Mouse (Mus musculus) CD4-positive, CD25-positive, alpha-beta regulatory T cell, adult 4 months (primary cell): Measurements from ENCODE around the gene Calcrl. TPM values are rescaled to one million over a fixed set of nuclear protein-coding genes. Genes with fewer than 3 reads are reported as not detected.
"Not testable (repeated sequence)": the region's sequence is repeated elsewhere in the genome, so short reads cannot be mapped to it uniquely, and the experiment has no call there.

Source experiments
- ATAC-seq: one replicate; pipeline ENCODE4 v1.8.0; 2017
- polyA plus RNA-seq, 2 experiments: library from polyadenylated mRNA; unstranded; fragments of 100-300 nt; shearing (Covaris generic); gene quantifications; one replicate each; pipeline ENCODE4 v1.2.1; 2017

The Calcrl gene
- polyA plus RNA-seq, 2 experiments from 2014 or later: 25.6 to 26.7 TPM

DNA sequence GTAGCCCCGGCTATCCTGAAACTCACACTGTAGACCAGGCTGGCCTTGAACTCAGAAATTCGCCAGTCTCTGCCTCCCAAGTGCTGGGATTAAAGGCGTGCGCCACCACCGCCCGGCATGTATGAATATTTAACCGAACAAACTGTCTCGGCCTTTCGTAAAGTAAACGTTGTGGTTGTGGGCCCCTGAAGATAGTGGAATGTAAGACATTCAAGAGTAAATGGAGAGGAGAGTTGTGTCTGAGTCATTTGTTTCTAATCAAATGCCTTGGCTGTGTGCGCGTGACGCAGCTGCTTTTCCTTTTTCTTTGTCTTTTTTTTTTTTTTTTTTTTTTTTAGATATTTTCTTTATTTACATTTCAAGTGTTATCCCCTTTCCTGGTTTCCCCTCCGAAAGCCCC is 36.7 kb downstream of the Calcrl start:
- not testable (repeated sequence) for ATAC-seq

GRCm38 (mm10) chr2:84388023-84388416 is 37.2 kb downstream of the Calcrl start:
- ATAC-seq: no peak

GRCm38 (mm10) chr2:84387394-84388022 is 37.7 kb downstream of the Calcrl start:
- ATAC-seq: no peak

- no peak for ATAC-seq
These were observed 38.4 kb downstream of the Calcrl start for GRCm38 (mm10) chr2:84386563-84387393.

DNA sequence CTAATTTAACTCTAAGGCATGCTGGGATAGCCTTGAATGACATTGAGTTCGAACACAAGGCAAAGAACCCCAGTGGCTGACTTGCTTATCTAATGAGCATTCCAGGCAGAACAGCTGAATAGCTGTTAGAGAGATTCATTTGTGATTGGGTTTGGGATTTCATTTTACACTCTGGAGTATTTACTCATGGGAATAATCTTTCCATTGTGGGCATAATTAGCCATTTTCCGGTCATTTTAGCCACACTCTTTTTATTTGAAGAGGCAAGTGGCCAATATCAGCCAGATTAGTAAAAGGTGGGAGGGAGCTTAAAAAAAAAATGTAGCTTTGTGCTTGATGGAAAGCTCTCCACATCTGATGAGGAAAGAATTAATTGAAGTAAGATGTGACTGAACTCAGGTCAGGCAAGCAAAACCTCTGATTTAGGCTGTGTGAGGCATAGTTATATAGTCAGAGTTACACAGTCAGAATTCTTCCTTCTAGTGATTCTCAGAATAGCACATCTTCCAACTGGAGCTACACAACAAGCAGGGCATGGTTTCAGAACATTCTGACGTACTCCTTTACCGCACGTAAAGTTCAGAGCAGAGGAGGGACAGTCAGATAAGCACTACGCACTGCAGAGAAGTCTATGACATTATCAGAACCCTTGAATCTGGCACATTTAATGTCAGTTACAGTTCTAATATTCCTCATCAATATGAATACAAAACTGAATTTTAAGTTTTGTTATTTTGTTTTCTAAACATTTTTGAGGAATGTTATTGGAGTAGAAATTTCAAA is 40.1 kb downstream of the Calcrl start:
- no peak for ATAC-seq

GRCm38 (mm10) chr2:84383828-84384227 is 41.4 kb downstream of the Calcrl start:
- no peak for ATAC-seq

DNA sequence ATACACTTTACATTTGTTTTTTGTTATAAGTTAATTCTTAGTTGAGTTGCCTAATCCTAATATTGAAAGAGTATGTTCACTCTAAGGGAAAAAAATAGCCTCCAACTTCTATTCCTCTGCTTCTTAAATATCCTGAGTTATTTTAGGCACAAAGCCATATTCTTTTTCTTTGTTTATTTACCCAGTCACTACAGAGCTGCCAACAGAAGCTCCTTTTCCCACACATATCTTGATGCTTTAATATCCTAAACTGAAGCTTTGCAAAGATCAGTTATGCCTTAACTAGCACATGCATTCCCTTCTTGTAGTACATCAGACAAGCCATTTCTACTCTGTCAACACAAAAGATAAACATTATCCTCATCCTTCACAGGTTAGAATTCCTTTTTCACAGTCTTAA is 42.7 kb downstream of the Calcrl start:
- ATAC-seq: no peak

DNA sequence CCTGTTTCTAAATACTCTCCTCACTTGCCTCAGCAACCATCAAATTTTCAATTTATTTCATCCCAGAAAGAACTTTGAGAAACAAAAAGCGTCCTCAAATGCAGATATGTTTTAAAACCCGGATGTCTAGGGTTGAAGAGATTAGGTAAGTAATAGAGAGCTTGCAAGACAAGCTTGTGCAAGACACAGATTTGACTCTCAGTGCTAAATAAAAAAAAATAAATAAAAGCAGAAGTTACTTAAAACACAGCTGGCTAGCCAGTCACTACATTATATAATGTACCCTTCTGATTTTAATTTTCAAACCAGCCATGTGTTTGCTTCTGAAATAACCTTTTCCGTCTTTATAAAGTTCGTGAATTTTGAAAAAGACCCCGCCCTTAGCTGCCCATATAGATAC is 43.2 kb downstream of the Calcrl start:
- no peak for ATAC-seq

DNA sequence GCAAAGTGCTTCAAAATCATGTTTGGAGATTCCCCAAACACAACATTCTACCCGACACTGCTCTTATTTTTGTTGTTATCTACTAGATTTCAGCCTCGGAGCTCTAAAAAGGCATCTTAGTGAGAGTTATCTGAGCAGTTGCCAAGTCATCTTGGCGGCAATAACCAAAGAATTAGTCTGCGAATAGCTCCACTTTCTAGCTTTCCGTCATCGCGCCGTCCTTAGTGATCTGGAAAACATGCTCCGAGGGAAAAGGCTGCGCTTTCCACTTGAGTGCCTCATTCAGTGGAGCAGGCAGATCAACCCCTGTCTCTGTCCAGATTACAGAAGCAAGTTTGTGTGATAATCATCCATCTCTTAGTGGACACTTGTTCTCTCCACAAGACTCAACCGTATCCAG is 44.4 kb downstream of the Calcrl start:
- ATAC-seq: no peak

DNA sequence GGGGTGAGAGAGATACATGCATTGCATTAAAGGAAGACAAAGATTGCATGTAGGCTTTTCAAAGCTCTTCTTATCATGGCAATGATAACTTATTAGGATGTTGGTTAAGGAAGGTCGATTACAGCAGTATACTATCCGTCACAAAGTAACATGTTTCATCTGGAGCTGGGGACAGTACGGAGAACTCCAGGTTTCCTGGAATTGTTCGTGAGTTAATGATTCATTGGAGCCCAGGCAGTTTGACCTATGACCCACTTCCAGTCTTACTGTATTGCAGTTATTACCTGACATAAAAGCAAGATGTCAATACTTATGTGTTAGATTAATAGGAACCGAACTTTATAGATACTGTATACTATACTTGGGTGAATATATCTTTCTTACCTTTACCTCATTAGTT is 46.5 kb downstream of the Calcrl start:
- ATAC-seq: no peak

GRCm38 (mm10) chr2:84369256-84369655 is 56.0 kb downstream of the Calcrl start:
- no peak for ATAC-seq

DNA sequence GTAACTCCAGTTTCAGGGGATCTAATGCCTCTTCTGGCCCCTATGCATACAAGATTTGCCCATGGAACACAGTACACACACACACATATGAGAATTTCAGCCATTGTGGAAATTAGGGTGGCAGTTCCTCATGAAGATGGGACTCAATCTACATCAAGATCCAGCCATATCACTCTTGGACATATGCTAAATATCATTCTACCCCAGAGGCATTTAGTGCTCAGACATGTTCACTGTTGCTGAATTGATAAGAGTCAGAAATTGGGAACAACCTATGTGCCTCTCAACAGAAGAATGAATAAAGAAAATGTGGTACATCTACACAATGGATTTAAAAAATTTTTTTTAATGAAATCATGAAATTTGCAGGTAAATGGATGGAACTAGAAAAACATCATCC is 58.5 kb downstream of the Calcrl start:
- ATAC-seq: no peak

GRCm38 (mm10) chr2:84365266-84365665 is 59.9 kb downstream of the Calcrl start:
- no peak for ATAC-seq

DNA sequence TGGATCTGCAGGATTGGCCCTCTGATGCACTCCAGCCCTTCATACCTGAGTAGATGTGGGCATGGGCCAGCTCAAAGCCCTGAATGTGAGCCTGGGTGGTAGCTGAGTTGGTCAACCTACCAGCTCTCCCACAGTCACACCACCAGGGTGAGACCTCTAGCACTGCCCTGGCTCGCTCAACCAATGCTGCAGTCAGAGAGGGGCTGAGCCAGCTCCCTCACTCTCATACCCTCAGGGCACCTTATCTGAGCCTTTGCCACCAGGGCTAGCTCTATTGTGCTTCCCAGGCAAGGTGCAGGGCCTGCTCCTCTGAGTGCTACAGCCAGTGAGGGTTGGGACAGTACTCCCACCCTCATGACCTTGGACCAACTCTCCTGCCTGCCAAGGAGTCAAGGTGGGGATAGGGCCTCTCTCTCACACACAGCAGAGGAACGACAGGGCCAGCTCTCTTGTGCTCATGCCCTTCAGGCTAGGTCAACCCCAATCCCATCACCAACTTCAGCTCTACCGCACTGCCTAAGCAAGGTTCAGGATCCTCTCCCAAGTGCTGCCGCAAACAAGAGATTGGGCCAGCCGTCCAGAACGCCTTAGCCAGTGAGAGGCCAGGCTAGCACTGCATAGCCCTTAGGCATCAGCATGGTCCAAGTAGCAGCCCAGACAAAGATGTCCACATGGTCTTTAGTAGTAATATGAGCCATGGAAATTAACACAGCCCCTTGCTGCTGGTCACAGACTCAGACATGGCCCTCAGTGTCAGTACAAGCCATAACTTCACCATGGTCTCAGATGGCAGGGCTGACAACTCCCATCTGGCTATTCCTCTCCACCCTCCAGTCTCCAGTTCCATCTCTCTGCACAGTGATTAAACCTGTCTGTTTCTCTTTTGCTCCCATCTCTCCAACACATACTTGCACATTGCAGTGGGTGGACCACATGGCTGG is 62.2 kb downstream of the Calcrl start:
- no peak for ATAC-seq

DNA sequence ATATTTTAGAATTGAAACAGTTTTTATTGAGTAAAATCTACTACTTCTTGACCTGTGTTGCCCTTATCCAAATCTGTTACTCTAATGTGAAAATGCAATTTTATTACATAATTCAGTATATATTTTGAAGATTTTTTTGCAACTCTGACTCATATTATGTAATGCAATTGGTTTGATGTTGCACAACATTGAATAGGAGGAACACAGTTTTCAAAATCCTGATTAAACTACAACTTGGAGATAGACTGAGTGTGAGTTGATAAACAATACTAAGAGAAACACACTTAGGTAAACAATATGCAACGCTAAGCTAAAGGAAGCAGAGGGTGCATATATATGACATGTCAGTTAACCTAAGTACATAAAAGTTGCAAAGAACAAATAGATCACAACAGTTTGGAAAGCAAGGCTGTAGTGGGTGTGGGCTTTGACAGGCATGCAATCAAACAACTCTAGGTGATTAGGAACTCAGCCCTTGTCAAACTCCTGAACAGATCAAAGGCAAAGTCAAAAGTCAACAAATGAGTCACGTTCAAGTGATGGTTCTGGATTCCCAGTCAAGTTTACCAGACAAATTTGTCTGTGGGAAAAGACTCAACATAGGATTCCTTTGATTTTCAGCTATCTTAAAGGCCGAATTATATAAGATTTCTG is 66.4 kb downstream of the Calcrl start:
- ATAC-seq: no peak

DNA sequence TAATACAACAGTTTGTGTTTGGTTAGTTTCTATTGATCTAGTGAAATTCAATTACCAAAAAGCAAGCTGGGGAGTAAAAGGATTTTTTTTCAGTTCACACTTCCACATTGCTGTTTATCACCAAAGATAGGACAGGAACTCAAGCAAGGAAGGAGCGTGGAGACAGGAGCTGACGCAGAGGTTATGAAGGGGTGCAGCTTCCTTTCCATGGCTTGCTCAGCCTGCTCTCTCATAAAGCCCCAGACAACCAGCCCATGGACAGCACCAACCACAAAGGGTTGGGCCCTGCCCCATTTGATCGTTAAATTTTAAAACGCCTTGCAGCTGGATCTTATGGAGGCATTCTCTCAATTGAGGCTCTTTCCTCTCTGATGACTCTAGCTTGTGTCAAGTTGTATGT is 69.9 kb downstream of the Calcrl start:
- no peak for ATAC-seq

GRCm38 (mm10) chr2:84347376-84347775 is 77.8 kb downstream of the Calcrl start:
- no peak for ATAC-seq

DNA sequence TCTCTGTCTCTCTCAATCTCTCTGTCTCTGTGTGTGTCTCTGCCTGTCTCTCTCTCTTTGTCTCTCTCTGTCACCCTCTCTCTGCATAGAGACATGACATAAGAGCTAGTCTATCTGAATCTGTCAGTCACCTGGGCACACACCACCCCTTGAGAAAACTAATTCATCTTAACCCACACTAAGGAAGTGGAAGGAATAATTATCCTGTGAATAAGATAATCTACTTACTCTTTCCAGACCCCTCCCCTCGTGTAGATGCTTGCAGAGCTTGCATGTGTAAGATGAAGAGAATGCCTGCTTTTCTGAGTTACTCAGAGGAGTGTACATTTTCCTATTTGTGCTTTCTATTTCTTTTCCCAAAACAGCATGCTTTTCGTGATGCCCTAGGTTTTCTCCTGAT is 81.5 kb downstream of the Calcrl start:
- ATAC-seq: no peak

DNA sequence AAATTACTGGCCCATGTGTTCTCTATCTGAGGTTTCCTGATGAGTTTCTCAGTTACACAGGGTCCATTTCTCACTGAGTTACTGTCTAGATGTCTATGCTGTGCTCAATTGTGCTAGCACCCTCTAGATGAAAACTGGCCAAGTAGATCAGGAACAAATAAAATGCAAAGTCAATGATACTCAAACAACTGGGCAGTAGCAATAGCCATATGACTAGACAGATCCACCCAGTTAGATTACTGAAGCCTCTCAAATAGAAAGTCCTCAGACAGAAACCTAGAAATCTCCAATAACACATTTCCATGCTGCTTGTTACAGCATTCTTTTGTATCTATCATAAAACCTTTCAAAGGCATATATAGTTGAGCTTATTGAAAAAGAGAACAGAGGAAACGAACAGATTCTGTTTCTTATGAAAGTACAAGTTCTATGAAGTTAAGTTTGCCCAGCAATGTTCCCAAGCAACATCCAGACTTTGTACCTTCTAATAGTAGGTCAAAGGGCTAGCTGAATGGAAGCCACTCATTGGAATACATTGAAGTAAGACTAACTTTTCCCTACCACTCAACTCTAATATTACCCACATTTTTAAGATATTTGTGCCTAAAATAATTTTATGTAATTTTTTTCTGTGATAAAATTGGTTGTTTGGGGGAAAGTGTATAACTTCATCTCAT is 87.3 kb downstream of the Calcrl start:
- no peak for ATAC-seq

GRCm38 (mm10) chr2:84336331-84336730 is 88.9 kb downstream of the Calcrl start:
- ATAC-seq: no peak

DNA sequence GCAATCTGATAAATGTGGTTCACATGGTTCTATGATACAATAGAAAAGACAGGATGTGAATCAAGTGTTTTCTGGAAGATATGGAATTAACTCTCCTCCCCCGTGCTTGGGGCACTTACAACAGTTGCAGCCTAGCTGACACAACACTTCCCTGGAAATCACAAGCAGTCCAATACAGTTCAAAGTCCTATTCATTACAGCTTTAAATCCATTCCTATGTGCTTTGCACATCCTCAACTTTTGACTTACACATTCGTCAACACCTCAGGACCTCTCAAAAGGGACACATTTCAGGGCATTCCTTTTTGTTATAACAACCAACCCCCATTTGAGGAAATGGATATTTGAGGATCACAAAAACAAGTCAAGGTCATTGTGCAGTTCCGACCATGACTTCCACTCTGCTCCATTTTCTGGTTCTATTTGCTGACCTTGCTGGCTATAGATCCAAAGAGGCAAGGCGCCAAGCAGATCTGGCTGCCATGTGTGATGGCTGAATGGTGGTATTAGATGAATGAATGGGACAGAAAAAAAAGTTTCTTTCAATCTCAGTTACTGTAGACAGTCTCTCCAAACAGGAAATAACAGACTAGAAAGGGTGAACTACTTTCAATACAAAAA is 108.9 kb downstream of the Calcrl start:
- no peak for ATAC-seq
